Mouse (Mus musculus) lung, adult 2 months (tissue): ENCODE measurements around the gene Farp1.

Experiments used
- CTCF ChIP-seq: fragments of 200-500 bp; IDR thresholded peaks from 2 replicates; pipeline ENCODE4 v1.5.1; 2011; ENCODE audit warnings: mild to moderate bottlenecking, low read length, control low read depth; ENCODE audit not compliant: insufficient read depth
- POLR2A ChIP-seq: fragments of 200-500 bp; IDR thresholded peaks from 2 replicates; pipeline ENCODE4 v1.6.1; 2011; ENCODE audit warnings: low read depth, mild to moderate bottlenecking, control low read depth, low read length, borderline replicate concordance; ENCODE audit errors: extremely low read depth

- TF ChIP-seq POLR2A (no peak), CTCF (no peak)
Observed at GRCm38 (mm10) chr14:121236736-121237135, 201.7 kb downstream of the Farp1 start.
